Mouse (Mus musculus): Measurements from ENCODE around the gene 4933428G20Rik.

The 4933428G20Rik gene

GRCm38 (mm10) chr11:97521741-97522474, 21.8 kb upstream of the 4933428G20Rik start:
- ChIA-PET CTCF (interaction anchor here (0.5 to 5.3 kb wide), 6 partner anchors 10 to 161 kb away, joined by 3 to 30 read pairs (median 9); no protein-coding TSS in a partner anchor), POLR2A (interaction anchor here (0.6 to 5.7 kb wide), 17 partner anchors 9 to 182 kb away, joined by 3 to 42 read pairs (median 5); partner anchors contain the start of gene Psmb3 (in 1 of the 4))

- ChIA-PET POLR2A (interaction anchor here in 3 of 4 experiments (0.6 to 5.7 kb wide), 14 partner anchors 8 to 183 kb away, joined by 3 to 42 read pairs (median 3); partner anchors contain the start of gene Psmb3 (in 1 of the 3)), CTCF (interaction anchor here (0.6 to 5.3 kb wide), 6 partner anchors 11 to 122 kb away, joined by 3 to 30 read pairs (median 6); no protein-coding TSS in a partner anchor)
Observed at GRCm38 (mm10) chr11:97520541-97520940, 20.4 kb upstream of the 4933428G20Rik start.

GRCm38 (mm10) chr11:97513066-97513465, 12.9 kb upstream of the 4933428G20Rik start:
- CTCF ChIA-PET: interaction anchor here in 3 of 4 experiments (0.6 to 2.9 kb wide), 13 partner anchors 18 to 486 kb away, joined by 3 to 14 read pairs (median 4); partner anchors contain the start of genes Srcin1 (in 2 of the 3), Lrrc46 (in 1 of the 3) and Mrpl10 (in 1 of the 3)
- POLR2A ChIA-PET: interaction anchor here (0.6 to 2.4 kb wide), 26 partner anchors 10 to 114 kb away, joined by 3 to 14 read pairs (median 4); partner anchors contain the start of genes Arhgap23 (in 2 of the 4), 4933428G20Rik (in 1 of the 4) and Srcin1 (in 1 of the 4)

GRCm38 (mm10) chr11:97512511-97512910, 12.4 kb upstream of the 4933428G20Rik start:
- ChIA-PET POLR2A (interaction anchor here in 3 of 4 experiments (0.6 to 2.4 kb wide), 31 partner anchors 8 to 150 kb away, joined by 3 to 14 read pairs (median 4); partner anchors contain the start of genes Arhgap23 (in 2 of the 3), 4933428G20Rik (in 1 of the 3), Epop (in 1 of the 3) and Mllt6 (in 1 of the 3)), CTCF (interaction anchor here in 3 of 4 experiments (0.6 to 2.9 kb wide), 12 partner anchors 12 to 486 kb away, joined by 3 to 14 read pairs (median 4); partner anchors contain the start of gene Srcin1 (in 2 of the 3))

- CTCF ChIA-PET: interaction anchor here in 3 of 4 experiments (0.5 to 2.9 kb wide), 10 partner anchors 11 to 1570 kb away, joined by 3 to 14 read pairs (median 4); no protein-coding TSS in a partner anchor
- POLR2A ChIA-PET: interaction anchor here (0.6 to 2.4 kb wide), 22 partner anchors 9 to 515 kb away, joined by 3 to 14 read pairs (median 4); partner anchors contain the start of genes 4933428G20Rik (in 1 of the 4), Epop (in 1 of the 4), Mllt6 (in 1 of the 4) and Srcin1 (in 1 of the 4)
Observed at GRCm38 (mm10) chr11:97511661-97512369, 11.7 kb upstream of the 4933428G20Rik start.

GRCm38 (mm10) chr11:97510966-97511660, 11.0 kb upstream of the 4933428G20Rik start:
- POLR2A ChIA-PET: interaction anchor here in 2 of 4 experiments (0.7 to 1.4 kb wide), 5 partner anchors 12 to 364 kb away, joined by 3 to 4 read pairs (median 3); partner anchors contain the start of gene Epop (in 1 of the 2)
- CTCF ChIA-PET: interaction anchor here in 2 of 4 experiments (0.8 to 2.9 kb wide), 4 partner anchors 21 to 180 kb away, joined by 3 to 14 read pairs (median 3); no protein-coding TSS in a partner anchor

- ChIA-PET CTCF (interaction anchor here in 2 of 4 experiments (0.5 to 1.0 kb wide), 4 partner anchors 20 to 590 kb away, joined by 3 to 4 read pairs (median 3); no protein-coding TSS in a partner anchor), POLR2A (interaction anchor here (0.5 to 1.3 kb wide), 5 partner anchors 11 to 27 kb away, joined by 3 read pairs; no protein-coding TSS in a partner anchor)
Observed at GRCm38 (mm10) chr11:97509715-97510485, 9.8 kb upstream of the 4933428G20Rik start.

GRCm38 (mm10) chr11:97509058-97509457, 8.9 kb upstream of the 4933428G20Rik start:
- CTCF ChIA-PET: interaction anchor here in 2 of 4 experiments (0.5 to 0.8 kb wide), 2 partner anchors 28 to 589 kb away, joined by 3 read pairs; no protein-coding TSS in a partner anchor
- POLR2A ChIA-PET: interaction anchor here (0.5 to 1.1 kb wide), 7 partner anchors 11 to 123 kb away, joined by 3 to 4 read pairs (median 3); no protein-coding TSS in a partner anchor

GRCm38 (mm10) chr11:97508198-97508597, 8.1 kb upstream of the 4933428G20Rik start:
- CTCF ChIA-PET: interaction anchor here in 1 of 4 experiments (0.5 kb wide), 1 partner anchor 950 kb away, joined by 7 read pairs; no protein-coding TSS in a partner anchor
- POLR2A ChIA-PET: interaction anchor here in 2 of 4 experiments (0.6 to 1.6 kb wide), 3 partner anchors 12 to 123 kb away, joined by 3 to 4 read pairs (median 4); no protein-coding TSS in a partner anchor

GRCm38 (mm10) chr11:97506331-97506730, 6.2 kb upstream of the 4933428G20Rik start:
- POLR2A ChIA-PET: interaction anchor here in 3 of 4 experiments (0.5 to 1.6 kb wide), 11 partner anchors 15 to 157 kb away, joined by 3 to 5 read pairs (median 3); no protein-coding TSS in a partner anchor
- CTCF ChIA-PET: interaction anchor here (0.6 to 1.9 kb wide), 8 partner anchors 16 to 167 kb away, joined by 3 to 5 read pairs (median 4); partner anchors contain the start of gene Srcin1 (in 1 of the 4)

GRCm38 (mm10) chr11:97505784-97506183, 5.6 kb upstream of the 4933428G20Rik start:
- CTCF ChIA-PET: interaction anchor here in 3 of 4 experiments (0.7 to 1.9 kb wide), 6 partner anchors 16 to 70 kb away, joined by 3 to 5 read pairs (median 4); no protein-coding TSS in a partner anchor
- POLR2A ChIA-PET: interaction anchor here in 1 of 4 experiments (0.7 to 1.0 kb wide), 2 partner anchors 31 to 121 kb away, joined by 3 read pairs; no protein-coding TSS in a partner anchor

- CTCF ChIA-PET: interaction anchor here (0.5 to 4.5 kb wide), 12 partner anchors 13 to 197 kb away, joined by 3 to 30 read pairs (median 4); partner anchors contain the start of gene Socs7 (in 1 of the 4)
Observed at GRCm38 (mm10) chr11:97502846-97503245, 2.7 kb upstream of the 4933428G20Rik start.

GRCm38 (mm10) chr11:97502383-97502782, 2.2 kb upstream of the 4933428G20Rik start:
- CTCF ChIA-PET: interaction anchor here (0.6 to 4.5 kb wide), 12 partner anchors 12 to 197 kb away, joined by 3 to 30 read pairs (median 4); partner anchors contain the start of gene Socs7 (in 1 of the 4)

More at GRCm38 (mm10) chr11:97502846-97503245, 2.7 kb upstream of the 4933428G20Rik start:
- POLR2A ChIA-PET: interaction anchor here (0.7 to 4.5 kb wide), 24 partner anchors 9 to 127 kb away, joined by 3 to 29 read pairs (median 4); partner anchors contain the start of genes Arhgap23 (in 1 of the 4), Epop (in 1 of the 4) and Srcin1 (in 1 of the 4)

GRCm38 (mm10) chr11:97500720-97501448, 744 bp upstream of the 4933428G20Rik start:
- ChIA-PET POLR2A (interaction anchor here (0.6 to 4.5 kb wide), 21 partner anchors 9 to 128 kb away, joined by 3 to 29 read pairs (median 4); partner anchors contain the start of genes Arhgap23 (in 1 of the 4) and Epop (in 1 of the 4)), CTCF (interaction anchor here (0.6 to 4.5 kb wide), 15 partner anchors 9 to 212 kb away, joined by 3 to 30 read pairs (median 4); no protein-coding TSS in a partner anchor)

More at GRCm38 (mm10) chr11:97502383-97502782, 2.2 kb upstream of the 4933428G20Rik start:
- POLR2A ChIA-PET: interaction anchor here in 3 of 4 experiments (0.6 to 4.5 kb wide), 22 partner anchors 9 to 127 kb away, joined by 3 to 29 read pairs (median 4); partner anchors contain the start of genes Arhgap23 (in 1 of the 3), Epop (in 1 of the 3) and Srcin1 (in 1 of the 3)
